Mouse (Mus musculus): Measurements from ENCODE around the gene Eps8.

The Eps8 gene

DNA sequence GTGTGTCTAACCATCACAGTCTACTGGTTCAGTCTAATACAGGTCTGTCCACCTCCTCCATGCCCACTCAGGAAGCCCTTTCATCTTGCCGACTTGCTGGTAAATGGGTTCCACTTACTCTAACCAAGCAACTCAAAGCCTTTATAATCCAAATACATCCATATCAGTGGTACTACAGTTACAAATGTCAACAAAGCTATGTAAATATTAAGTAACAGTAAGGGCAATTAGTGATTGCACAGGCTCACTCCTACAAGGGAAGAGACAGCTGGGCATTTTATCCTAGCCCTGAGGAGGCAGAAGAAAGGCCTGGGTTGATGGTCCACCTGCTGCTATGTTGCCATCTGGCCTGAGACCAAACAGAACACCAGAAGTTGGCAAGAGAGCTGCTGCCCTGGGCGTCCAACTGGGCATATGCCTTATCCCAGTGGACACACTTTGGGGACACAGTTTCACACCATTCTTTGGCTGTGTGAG is 42.6 kb downstream of the Eps8 start:
- DNase-seq (ENCODE audit: low spot score): no peak

GRCm38 (mm10) chr6:137608160-137608930 is 46.3 kb downstream of the Eps8 start:
- no peak for DNase-seq (ENCODE audit: low spot score)

DNA sequence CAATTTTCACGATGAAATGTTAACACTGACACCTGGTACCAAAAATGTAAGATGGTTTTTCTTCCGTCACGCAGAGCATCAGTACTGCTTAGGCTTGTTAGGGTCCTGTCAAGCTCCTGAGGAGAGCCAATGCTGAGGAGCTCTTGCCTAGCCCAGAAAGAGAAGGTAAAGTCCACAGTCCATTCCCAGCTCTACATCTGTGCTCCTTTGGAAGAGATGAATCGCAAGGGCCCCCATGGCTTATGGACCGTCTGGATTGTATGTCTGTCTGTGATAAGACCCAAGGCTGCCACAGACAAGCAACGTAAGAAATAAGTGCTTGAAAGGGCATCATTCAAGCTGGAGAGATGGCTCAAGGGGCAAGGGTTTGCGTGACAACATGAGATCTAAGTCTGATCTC is 48.1 kb downstream of the Eps8 start:
- no peak for DNase-seq (ENCODE audit: low spot score)

DNA sequence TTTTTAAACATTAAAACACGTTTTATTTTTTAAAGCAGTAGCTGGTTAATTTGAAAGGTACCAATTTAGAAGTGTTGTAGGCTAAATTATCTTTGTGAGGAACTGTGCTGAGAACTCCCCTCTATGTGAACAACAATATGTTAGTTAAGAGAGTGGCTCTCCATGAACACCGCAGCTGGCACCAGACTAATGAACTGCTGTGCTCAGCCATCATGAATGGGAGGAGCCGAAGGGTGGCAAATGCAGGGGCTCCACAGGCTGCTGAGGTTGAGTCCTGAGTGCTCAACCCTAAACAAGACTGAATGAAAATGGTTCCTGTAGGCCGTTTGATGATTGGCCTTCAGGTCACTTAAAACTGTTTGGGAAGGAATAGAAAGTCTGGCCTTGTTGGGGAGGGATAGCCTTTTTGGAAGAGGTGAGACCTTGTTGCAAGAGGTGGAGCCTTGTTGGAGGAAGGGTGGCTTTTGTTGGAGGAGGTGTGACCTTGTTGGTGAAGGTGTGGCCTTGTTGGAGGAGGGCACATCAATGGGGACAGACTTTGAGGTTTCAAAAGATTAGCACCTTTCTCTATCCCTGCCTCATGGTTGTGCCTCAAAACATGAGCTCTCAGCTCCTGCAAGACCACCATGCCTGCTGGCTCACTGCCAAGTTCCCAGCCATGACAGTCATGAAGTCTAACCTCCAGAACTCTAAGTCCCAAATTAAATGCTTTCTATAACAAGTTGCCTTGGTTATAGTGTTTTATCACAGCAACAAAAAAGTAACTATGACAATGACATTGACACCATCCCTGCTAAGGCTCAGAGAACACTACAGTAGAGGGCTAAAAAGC is 50.0 kb downstream of the Eps8 start:
- no peak for DNase-seq (ENCODE audit: low spot score)

DNA sequence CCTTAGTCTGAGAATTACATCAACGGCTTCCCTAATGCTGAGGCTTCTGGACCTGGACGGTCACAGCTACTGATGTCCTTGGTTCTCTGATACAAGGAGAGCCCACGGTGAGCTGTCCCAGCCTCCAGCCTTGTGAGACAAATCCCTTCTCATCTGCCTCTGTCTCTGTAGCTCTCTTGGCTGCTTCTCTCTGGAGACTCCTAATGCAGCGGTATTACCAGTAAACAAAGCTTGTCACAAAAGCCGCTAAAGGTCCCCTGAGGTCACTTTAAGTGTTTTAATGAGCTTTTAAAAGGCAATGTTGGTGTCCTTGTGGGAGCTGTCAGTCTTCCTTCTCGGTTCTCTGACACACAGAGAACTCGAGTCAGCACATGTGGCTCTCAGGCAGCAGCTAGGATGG is 56.4 kb downstream of the Eps8 start:
- DNase-seq (ENCODE audit: low spot score): no peak

- no peak for DNase-seq (ENCODE audit: low spot score)
Observed at GRCm38 (mm10) chr6:137597442-137598058, 57.1 kb downstream of the Eps8 start.

DNA sequence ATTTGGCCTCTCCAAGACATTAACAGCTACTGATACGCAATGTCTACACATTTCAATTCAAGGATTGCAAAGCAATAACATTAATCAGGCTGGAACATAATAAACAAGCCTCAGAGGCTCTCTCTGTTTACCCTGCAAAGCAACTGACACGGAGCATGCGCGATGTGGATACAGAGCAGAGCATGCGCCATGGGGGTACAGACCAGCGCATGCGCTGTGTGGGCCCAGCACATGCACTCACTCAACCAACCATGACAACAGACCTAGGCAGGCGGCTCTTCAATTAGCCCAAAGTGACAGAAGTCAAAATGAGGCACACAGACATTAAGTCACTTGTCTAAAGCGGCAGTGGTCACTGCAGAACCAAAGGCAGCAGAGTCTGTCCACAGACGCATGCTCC is 62.1 kb downstream of the Eps8 start:
- DNase-seq (ENCODE audit: low spot score): no peak

DNA sequence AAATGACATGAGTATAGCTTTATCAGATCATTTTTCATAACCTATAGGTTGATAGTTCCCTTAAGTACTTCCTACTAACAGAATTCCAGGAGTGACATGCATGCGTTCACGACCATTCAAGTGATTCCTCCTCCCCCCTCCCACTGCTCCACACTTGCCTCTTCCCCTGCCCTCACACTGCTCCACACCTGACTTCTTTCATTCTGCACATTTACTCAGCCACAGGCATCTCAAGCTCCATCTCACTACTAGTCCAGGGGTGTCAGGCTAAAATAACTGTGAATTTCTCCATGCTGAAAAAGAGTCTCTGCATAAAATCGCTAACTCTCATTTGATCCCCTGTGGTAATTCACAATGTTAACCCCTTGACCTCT is 65.4 kb downstream of the Eps8 start:
- no peak for DNase-seq (ENCODE audit: low spot score)

DNA sequence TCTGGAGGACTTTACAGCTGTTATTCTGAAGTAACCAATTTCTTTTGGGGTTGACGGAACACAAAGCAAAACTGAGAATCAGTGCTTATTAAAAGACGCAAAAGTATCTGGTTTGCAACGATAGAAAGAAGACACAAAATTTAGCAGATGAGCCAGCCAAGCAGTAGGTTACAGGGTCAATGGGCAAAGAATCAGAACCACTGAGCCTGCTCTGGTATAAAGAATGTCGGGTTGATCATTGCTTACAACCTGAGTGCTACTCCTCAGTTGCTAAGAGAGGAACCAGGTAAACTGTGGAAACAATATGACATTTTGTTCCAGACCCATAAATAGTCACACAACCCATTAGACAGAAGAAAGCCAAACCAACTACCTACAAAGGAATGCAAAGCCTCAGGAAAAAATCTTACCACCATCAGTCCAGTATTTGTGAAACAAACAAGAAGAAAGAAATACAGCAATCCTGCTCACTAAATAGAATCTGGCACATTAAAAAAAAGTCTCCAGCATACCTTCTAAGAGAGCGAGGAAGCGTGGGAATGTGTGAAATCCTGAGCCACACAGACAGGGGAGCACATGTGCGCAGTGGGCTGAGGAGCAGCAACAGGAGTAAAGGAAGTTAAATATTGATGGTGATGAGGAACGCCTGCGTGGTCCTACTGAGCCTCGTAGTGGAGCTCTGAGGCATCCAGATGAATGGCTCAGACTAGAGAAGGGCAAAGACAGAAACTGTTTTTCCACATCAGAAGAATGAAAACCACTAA is 66.0 kb downstream of the Eps8 start:
- no peak for DNase-seq (ENCODE audit: low spot score)

DNA sequence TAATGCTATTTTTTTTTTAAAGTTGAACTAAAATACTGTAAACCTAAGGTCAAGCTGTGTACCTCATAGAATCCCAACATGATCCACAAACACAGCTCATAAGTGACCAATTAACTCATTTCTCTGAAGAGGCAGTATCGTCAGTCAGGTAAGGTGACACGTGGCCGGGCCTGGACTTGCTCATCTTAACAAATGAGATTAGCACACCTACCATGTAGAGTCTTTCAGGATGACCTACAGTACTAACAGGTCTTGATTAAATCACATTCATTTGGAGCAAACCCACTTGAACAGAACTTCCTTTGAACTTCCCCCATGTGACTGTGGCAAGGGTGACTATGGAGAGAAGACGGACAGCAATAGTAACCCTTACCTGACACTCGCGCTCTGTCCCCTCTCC is 66.8 kb downstream of the Eps8 start:
- DNase-seq (ENCODE audit: low spot score): no peak

GRCm38 (mm10) chr6:137585229-137585628 is 69.4 kb downstream of the Eps8 start:
- DNase-seq (ENCODE audit: low spot score): no peak

- no peak for DNase-seq (ENCODE audit: low spot score)
Observed at GRCm38 (mm10) chr6:137583056-137583455, 71.6 kb downstream of the Eps8 start.

DNA sequence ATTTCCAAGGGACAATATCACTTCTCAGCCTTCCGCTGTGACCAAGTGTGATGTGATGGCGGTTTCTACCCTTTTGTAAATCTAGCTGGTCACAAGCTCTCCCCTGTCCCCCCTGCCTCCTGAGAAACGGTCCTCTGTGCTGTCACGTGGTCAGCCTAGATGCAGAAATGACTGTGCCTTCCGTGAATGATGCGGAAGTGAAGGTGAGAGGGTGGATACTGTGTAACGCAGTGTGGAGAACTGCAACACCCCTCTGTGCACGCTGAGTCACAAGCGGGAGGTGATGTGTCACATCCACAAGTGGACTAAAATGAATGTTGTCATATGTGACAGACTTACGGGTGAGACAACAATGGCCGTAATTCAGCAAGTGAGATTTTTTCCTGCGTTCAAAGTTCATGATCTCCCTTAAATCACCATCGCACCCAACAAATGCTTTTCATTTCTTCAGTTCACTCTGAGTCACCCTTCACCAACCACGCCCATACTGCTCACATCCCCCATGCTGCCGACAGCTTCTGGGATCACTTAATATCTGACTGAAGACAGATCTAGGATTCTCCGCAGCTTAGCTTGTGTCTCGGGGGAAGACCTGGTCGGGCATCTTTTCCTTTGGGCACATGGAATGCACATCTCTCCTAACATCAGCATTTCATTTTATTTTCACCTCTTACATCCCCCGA is 72.3 kb downstream of the Eps8 start:
- DNase-seq (ENCODE audit: low spot score): no peak

DNA sequence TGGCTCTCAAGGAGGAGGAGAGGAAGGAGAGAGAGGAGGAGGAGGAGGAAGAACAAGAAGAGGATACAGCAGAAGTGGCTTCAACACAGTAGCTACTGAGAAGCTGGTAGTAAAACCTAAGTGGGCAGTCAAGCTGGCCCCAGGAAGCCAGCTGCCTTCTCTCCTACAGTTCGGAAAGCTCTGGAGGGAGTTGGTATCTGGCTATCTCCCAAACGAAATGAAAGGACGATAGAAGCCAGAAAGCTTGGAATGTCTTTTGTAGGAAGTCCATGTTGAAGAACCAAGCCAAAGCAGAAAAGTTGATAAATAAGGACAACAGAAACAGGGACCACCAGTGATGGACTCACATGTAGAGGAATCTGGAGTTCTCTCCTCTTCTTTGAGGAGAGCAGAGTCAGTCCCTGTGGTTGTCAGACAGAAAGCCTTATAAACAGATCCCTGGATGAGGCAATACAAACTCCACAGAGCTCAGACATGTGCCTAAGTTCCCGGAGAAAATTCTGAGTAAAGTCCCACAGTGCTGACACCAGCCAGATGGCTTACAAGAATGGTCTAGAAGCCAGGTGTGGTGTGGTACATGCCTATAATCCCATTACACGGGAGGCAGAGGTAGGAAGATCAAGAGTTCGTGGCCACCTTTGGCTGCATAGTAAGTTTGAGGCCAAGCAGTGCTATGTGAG is 73.2 kb downstream of the Eps8 start:
- no peak for DNase-seq (ENCODE audit: low spot score)

DNA sequence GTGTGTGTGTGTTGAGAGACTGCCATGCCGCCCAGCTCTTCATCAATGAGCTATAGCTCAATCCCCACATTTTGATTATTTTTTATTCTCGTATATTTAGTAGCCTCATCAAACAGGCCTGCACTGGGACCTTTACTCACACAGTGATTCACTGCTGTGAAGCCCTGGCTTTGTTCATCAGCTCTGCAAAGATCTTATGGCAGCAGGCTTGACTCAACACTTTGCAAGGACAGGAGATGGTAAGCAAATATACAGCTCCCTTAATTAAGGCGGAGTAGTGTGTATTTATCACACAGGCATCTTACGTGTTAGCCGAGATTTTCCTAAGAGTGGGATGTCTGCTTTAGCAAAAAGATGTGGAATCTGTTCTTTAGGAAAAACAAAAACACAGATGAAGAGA is 74.2 kb downstream of the Eps8 start:
- no peak for DNase-seq (ENCODE audit: low spot score)

- DNase-seq (ENCODE audit: low spot score): no peak
Observed at GRCm38 (mm10) chr6:137576670-137577371, 77.9 kb downstream of the Eps8 start.

GRCm38 (mm10) chr6:137576091-137576490 is 78.6 kb downstream of the Eps8 start:
- no peak for DNase-seq (ENCODE audit: low spot score)

DNA sequence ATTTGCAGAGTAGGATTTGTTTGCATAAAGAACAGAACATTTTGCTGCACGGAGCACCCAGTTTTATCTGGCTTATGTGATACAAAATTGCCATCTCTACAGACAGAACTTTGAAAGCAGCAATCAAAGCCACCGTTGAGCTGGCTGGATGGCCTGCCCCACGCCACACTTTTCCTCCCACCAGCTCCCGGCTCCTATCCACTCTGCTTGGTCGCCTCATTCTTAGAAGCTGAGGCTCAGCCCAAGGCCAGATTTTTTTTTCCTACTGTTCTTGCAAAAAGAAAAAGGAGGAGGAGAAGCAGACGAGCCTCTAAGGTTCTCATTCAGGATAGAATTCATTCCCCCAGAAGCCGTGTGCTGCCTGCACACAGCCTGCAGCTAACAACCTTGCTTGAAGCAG is 80.8 kb downstream of the Eps8 start:
- no peak for DNase-seq (ENCODE audit: low spot score)

DNA sequence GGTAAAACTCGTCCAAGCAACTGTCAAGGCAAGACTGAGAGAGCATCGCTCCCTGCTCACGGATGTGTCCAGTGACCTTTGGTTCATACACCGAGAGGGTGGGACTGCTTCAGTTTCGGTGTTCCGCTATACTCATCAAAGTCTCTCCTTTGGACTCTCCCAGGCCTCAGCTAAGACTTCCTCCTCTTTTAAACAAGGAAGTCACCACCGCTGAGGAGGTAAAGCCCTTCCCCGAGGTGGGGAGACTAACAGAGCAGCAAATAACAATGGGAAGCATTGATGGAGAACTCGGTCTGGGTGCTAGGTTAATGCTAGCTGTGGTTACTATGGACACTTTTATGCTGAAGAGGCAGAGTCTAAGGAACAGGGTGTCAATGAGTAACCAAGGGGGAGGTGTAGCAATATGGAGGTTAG is 84.0 kb downstream of the Eps8 start:
- DNase-seq (ENCODE audit: low spot score): no peak

DNA sequence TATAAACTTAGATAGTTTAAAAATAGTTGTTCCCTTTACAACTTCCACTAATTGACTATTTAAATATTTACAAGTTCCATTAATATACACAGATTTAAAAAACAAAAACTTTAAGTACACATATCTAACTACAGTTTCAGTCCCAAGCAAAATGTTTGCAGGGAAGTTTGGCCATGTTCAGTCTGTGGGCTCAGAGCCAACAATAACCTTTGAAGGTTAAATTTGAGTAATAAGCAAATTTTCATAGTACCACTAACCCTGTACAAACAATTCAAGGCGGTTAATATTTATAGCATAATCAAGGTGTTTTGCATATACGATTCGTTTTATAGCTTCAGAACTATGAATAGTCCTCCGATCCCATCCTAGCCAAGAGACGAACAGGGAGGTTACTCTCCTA is 84.7 kb downstream of the Eps8 start:
- no peak for DNase-seq (ENCODE audit: low spot score)

All from urinary bladder, postnatal 10 days (tissue).